Mouse (Mus musculus) ES-Bruce4 (cell line): Measurements from ENCODE around the gene Tbc1d30.

Experiments used
- CTCF ChIP-seq: IDR thresholded peaks from one replicate; pipeline ENCODE4 v1.8.1; 2011; ENCODE audit warnings: low read depth, low read length
- EP300 ChIP-seq: IDR thresholded peaks from 2 replicates; pipeline ENCODE4 v1.6.1; 2011; ENCODE audit warnings: low read depth, low read length; ENCODE audit not compliant: insufficient read depth
- POLR2A ChIP-seq: IDR thresholded peaks from one replicate; pipeline ENCODE4 v1.8.1; 2011; ENCODE audit warnings: low read length; ENCODE audit not compliant: insufficient read depth

- no peak for TF ChIP-seq CTCF
- no peak for TF ChIP-seq POLR2A
- TF ChIP-seq EP300 = no peak
Measured at GRCm38 (mm10) chr10:121246971-121247370, 104.1 kb downstream of the Tbc1d30 start.
